Mouse (Mus musculus) layer of hippocampus, postnatal 25 days (tissue): ENCODE measurements around the gene Xndc1. TPM values are rescaled to one million over a fixed set of nuclear protein-coding genes. Genes with fewer than 3 reads are reported as not detected.
A peak's percentile ranks its signal among the peaks of the same experiment; 100 is the strongest.

Experiments
- DNase-seq, 2 experiments: peaks; one replicate each; pipeline ENCODE4 v3.0.0; 2022; ENCODE audit warnings: mixed read lengths in 2 of 2, low spot score in 1 of 2; ENCODE audit errors: extremely low spot score in 1 of 2
- total RNA-seq, 2 experiments: library from RNA; stranded (reverse); gene quantifications; 2 replicates each; pipeline ENCODE4 v1.2.3; 2021

Gene Xndc1
- total RNA-seq, 2 experiments from 2014 or later: 24.7 to 26.4 TPM

DNA sequence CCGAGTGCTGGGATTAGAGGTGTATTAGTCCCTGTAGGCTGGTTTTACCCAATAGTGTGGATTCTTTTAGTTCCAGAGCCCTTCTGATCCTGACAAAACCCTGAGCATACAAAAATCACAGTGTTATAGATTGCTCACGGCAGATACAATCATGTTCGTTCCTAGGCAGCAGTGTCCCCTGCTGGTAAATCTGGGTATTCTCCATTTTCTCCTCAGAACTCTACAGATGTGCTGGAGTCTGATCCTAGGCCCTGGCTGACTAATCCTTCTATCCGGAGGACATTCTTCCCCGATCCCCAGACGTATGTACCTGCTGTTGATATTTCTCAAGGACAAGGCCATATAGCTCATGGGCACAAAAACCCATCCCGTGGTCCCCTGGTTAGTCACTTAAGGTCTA, 13.2 kb downstream of the Xndc1 start:
- DNase-seq: peak in 1 of 2 experiments; percentile 41

DNA sequence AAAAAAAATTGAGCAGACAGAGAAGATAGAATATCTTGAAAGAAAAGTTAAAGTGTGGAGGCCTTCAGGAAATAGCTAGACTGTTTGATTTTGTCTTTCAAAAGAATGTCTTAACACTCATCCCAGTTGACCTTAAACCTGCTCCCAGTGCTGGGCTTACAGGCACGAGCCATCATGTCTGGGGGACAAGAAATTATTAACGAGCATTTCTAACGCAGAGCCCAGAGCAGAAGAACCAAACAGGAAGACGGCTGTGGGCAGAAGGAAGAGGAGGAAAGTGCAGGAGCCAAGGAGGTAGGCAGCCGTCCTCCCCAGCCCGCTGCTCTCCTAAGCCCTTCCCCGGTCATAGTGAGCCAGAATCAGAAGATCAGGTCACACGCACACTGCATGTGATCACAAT, 15.0 kb downstream of the Xndc1 start:
- DNase-seq: no peak

DNA sequence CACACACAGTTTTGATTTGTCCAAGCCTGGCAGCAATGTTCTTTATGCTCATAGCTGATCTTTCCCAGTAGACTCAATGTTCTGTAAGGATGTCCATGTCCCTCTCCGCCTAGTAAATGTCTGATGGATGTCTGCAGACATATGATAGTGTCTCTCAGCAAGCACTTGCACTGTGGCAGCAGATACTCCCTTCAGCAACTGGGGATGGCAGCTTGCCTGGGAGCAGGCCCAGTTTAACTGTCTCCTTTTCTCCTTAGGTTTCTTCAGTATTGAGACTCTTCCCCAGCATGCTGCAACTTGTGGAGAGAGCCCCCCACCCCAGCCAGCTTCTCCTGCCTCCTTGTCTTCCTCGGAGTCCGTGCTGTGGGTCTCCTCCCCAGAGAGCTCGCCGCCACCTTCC, 16.5 kb downstream of the Xndc1 start:
- DNase-seq: no peak

DNA sequence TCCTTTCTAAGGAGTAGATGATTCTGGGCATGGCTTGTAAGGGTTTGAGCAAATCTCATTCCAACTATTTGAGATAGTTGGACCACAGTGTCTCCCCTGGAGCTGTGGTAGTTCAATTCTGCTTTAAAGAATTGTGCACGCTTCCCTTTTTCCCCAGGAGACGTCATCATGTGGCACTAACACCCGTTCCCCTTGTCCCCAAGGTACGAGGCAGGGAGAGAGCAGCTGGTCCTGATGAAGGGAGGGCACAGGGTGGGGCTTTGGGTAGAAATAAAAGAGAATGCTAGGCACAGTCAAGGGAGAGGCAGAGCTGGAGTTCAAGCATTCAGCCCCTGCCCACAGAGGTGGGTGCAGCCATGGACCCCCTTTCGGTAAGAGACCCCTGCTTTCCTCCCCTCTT, 17.5 kb downstream of the Xndc1 start, which contains the start of gene Trpc2:
Gene Trpc2 (plus strand): TSS at position 301 of the 400 bp plus-strand sequence.
- DNase-seq: no peak

DNA sequence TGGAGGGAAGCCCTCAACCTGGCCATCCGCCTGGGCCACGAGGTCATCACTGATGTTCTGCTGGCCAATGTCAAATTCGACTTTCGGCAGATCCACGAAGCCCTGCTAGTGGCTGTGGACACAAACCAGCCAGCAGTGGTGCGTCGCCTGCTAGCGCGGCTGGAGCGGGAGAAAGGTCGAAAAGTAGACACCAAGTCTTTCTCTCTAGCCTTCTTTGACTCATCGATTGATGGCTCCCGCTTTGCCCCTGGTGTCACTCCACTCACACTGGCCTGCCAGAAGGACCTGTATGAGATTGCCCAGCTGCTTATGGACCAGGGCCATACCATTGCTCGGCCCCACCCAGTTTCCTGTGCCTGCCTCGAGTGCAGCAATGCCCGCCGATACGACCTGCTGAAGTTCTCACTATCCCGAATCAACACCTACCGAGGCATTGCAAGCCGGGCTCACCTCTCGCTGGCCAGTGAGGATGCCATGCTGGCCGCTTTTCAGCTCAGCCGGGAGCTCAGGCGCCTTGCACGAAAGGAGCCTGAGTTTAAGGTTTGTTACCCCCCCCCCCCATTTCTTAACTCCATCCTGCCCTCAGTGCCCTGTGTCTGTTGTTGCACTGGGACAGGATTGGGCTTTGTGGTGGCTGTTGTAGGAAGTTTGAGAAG, 18.9 kb downstream of the Xndc1 start:
- DNase-seq: no peak

DNA sequence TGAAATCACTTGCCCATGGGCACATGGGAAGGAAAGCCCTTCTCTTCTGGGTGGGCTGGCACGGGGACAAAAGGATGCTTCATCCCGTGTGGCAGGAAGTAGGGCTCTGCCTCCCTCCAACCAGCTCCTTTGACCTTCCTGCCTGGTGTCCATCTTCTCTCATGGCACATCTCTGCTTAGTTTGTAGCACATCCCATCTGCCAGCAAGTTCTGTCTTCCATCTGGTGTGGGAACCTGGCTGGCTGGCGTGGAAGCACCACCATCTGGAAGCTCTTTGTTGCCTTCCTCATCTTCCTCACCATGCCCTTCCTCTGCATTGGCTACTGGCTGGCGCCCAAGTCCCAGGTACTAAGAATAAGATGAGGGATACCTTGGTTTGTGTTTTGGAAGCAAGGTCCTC, 22.0 kb downstream of the Xndc1 start:
- DNase-seq: no peak

DNA sequence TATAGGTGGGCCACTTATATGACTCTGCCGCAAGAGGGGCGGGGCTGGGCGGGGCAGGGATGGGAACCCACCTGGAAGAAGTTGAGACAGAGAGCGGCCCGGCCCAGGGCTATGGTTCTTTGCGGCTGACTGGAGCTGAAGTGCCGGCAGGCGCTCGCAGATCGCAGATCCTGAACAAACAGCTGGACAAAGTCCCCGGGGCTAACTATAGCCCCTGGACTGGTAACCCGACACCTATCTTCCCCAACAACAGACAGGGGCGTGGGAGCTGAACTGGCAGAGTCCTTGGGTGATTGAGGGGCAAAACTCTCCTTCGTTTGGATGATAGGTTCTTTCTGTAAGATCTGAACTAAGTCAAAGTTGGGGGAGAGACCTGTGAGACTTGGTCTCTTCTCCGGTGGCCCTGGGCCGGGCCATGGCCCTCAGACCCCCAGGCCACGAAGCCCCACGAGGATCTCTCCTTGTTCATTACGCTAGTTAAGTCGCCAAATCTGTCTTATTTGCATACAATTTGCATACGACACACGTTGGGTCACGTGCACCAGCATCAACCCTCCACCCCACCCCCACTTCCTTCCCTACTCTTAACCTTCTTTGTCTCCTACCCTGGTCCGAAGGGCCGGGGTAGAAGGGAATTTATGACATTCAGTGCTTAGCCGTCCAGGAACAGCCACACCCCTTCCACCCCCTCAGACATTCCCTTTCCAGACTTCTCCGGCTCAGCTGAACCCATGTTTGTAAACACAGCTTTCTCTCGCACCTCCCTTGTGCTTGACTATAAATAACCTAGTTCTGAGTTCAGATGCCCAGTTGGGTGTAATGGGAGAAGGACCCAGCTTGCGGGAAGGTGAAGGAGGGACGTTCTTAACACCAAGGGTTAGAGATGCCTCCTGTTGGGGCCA, 34.7 kb downstream of the Xndc1 start:
- no peak for DNase-seq

DNA sequence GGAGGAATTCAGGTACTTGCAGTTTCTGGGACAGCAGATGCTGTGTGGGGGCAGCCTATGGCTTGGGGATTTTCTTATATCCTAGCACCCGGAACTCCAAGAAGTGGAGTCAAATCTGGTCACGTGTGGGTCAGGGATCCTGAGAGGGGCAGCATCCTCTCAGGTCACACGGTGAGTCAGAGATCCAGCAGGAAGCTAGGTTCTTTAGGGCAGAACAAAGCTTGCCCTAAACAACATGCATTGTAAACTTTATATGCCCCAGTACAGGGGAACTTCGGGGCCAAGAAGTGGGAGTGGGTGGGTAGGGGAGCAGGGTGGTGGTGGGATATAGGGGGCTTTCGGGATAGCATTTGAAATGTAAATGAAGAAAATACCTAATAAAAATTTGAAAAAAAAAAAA, 35.6 kb downstream of the Xndc1 start:
- DNase-seq: no peak

DNA sequence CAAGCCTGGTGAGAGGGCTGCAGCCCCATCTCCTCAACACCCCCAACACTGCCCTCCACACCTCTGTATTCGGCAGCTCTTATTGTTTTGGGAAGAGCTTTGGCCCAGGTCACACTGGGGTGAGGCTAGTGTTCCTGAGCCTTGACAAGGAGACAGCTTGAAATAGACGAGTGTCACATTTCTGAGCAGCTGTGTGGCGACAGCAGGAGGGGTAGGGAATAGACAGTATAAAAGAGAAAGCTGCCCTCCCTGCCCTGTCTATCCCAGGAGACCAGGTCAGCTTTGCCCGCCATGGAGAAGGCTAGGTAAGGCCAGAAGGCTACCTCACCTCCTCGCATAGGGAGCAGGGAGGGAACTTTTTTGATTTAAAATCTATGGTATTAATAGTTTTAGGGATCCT, 36.2 kb downstream of the Xndc1 start, which contains the start of gene Art1:
Gene Art1 (plus strand): TSS at position 257 of the 400 bp plus-strand sequence.
- no peak for DNase-seq

DNA sequence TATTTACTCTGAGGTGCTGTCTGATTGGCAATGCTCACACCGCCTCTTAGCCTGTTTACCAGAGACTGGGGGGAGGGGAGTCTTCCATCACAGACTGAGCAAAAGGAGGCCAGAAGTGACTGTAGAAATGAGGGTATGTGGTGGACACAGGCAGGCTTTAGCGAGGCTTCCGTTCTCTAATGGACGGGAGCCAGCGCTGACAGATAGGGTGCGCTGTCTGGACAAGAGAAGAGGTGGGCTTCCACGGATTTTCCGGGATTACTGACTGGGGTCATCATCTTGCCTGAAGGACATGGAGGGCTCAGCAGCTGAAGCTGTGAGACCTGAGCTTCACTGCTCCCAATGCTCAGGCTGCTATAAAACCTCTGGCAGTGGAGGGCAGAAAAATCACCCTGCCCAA, 36.9 kb downstream of the Xndc1 start:
- no peak for DNase-seq

DNA sequence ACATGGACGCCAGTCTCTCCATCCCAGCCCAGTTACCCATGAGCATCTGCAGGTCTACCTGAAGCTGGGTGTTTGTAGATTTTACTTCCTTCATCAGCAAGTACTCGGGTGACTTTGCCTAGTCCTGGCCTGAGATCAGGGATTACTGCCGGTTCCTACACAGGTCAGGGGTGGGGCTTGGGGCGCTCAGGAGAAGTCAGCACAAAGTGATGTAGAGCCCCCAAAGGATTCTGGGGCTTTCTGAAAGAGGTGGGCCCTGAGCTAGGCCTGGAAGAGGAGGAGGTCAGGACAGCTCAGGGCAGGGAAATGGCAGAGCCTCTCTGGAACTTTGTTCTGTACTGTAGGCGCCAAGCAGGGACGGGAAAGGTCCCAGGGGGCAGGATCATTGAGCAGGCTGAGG, 37.4 kb downstream of the Xndc1 start:
- DNase-seq: no peak

DNA sequence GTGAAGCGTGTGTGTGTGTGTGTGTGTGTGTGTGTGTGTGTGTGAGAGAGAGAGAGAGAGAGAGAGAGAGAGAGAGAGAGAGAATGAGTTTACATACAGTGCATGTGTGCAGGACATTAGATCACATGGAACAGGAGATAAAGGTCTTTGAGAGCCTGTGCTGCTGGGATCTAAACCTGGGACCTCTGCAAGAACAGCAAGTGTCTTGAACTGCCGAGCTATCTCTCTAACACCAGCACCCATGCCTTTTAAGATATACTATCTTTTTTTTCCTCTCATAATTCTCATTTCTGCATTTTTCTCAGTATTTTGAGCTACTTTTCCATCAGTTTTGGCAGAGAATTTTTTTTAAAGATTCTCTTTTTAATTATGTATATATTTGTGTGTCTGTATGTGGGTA, 38.2 kb downstream of the Xndc1 start:
- no peak for DNase-seq

DNA sequence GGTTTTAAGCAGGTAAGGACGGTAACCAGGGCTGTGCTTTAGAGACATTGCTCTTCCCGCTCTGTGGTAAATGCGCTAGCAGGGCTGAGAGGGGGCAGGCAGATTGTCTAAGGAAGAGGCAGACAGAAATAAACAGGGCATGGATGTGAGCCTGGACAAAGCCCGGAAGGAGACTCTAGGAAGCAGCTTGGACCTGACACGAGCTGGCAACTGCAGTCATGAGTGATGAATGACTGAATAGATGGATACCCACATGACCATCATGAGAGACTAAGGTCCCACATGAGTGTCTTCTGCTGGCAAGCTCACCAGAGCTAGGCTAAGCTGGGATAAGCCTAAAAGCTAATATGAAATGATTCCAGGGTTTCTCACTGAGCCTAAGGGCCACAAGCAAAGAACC, 38.8 kb downstream of the Xndc1 start:
- DNase-seq: no peak

DNA sequence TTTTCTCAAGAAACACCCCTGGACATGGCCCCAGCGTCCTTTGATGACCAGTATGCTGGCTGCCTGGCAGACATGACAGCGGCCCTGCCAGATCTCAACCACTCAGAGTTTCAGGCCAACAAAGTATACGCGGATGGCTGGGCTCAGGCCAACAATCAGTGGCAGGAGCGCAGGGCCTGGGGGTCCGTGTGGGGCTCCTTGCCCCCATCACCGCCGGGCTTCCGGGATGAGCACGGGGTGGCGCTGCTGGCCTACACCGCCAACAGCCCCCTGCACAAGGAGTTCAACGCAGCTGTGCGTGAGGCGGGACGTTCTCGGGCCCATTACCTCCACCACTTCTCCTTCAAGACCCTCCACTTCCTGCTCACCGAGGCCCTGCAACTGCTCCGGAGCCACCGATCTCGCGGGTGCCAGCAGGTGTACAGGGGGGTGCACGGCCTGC, 41.4 kb downstream of the Xndc1 start:
- DNase-seq: no peak

DNA sequence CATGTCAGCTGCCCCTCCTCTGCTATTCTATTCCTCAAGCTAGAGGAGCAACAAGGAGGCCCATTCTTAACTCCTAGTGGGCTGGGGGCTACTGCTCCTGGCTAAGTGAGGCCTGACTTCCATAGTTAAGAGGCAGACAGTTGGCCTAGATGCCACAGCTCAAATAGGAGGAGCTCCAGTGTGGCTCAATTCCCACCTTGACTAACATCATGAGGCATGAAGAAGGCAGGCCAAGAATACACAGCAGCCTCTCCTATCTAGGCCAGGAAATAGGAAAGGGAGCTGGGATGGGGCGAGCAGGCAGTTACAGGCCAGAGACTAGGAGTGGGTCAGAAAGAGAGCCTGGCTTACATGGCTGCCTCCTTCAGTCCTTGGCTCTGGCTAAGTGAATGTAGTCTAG, 42.9 kb downstream of the Xndc1 start:
- DNase-seq: no peak

DNA sequence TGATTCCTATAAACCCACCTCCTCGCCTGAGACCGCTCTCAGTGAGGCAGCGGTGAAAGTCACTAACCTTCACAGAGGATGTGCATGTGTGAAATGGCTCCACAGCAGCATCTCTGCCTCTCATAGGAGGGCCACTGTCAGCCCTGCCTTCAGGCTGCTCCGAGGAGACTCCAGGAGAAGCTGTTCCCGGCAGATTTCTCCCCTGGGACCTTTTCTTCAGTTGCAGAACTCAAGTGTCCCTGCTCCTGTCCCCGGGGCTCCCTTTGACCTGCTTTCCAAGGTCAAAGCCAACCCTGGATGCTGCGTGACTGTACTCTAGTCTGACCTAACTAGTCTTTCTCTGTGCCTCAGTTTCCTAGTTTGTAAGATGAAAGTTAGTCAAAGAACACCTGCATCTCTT, 43.9 kb downstream of the Xndc1 start, which contains the start of gene Art5:
Gene Art5 (minus strand): TSS at position 319 of the 400 bp plus-strand sequence.
- no peak for DNase-seq

DNA sequence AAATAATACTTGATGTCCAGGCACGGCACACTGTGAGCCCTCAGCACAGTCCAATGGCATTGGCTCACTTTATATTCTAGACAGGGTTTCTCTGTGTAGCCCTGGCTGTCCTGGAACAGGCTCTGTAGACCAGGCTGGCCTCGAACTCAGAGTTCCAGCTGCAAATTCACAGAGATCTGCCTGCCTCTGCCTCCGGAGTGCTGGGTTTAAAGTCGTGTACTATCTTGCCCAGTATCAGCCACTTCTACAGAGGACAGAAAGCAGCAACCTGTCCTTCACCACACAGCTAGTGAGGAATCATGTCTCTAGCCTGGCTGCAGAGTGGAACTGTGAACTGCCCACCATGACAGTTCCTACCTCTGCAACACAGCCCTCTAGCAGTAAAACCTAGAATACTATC, 44.4 kb downstream of the Xndc1 start:
- no peak for DNase-seq

DNA sequence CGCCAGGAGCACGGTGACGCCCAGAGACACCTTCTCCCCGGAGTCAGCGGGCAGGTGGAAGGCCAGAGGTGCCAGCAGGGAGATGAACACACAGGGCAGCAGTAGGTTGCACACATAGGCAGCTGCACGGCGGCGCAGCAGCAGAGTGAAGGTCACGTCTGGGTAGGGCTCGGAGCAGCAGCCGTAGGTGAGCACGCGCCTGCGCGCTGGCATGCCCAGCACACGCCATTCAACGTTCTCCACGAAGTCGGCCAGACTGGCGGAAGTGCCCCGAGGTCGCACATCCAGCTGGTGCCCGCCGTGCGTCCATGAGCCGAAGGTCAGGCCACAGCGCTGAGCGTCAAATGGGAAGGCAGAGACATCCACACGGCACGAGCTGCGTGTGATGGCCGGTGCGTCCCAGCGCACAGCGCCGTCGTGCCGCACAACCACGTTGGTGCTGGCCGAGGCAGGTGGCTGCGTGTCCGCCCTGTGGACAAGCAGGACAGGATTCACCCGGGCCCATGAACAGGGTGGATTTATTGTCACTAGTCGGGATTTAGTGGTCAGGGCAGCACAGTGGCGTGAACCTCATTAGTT, 47.9 kb downstream of the Xndc1 start:
- DNase-seq: no peak

DNA sequence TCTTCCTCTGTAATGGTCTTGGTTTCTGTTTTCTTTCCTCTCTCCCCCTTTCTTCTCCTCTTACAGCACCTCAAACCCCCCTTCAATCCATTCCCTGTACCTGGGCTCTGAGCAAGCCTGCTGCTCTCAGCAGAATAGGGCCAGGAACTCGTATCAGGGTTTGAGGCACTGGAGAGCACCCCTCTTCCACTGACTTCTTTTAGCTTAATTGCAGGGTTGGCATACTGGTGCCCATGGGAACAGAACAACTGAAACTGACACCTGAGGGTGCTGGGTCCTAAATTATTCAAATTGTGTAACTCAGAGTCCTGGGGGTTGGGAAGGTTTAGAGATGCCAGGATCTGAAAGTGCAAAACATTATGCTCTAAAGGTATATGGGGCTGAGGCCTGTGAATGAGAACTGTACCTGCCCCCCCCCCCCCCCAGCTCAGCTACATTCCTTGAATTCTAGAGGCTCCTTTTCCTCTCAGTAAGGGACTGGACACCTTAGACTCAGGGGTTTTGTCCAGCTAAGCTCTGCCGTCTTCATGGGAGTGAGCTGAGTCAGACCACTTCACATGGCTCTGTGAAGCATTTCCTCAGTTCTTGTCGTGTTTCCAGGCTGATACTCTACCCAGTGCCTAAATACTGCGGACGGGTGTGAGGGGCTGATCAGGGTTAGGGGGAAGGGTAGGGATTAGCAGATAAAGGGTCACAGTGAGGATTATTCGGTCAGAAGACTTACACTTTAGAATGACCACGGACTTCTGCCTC, 51.4 kb downstream of the Xndc1 start, which contains the start of gene Chrna10:
Gene Chrna10 (minus strand): TSS at position 250 of the 753 bp plus-strand sequence.
- DNase-seq: no peak

DNA sequence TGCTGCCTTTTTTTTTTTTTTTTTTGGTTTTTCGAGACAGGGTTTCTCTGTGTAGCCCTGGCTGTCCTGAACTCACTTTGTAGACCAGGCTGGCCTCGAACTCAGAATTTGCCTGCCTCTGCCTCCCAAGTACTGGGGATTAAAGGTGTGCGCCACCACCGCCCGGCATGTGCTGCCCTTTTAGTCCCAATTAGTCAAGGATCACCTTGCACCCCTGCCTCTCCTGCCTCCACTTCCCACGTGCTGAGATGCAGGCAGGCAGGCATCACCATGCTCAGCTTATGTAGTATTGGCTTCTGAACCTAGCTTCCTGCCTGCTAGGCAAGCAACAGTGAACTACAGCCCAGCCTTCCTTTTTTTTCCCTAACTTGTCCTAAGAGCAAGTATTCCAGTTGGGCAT, 52.1 kb downstream of the Xndc1 start:
- DNase-seq: no peak
